Mouse (Mus musculus): ENCODE measurements at regions not wholly inside any gene's neighbourhood (a gene's known extent, or its start where the extent isn't known, plus 50 kb on each side); places are given as distances from the start of the nearest gene placed in this dataset.

GRCm38 (mm10) chr3:17789454-17790196 is 158.6 kb upstream of the Cypt12 start:
- Histone ChIP-seq H3K4me1 (replicated peaks) (peaks cover 37% of the 10 kb centered on the region), H3K27ac (peak overlapping the region; percentile 100), H3K36me3 (peaks cover 3% of the 10 kb centered on the region; the same call in 1 of the 2 replicates), H3K9me3 (no peaks in the 10 kb centered on the region), H3K9ac (peak overlapping the region; percentile 100), H3K27me3 (no peaks in the 10 kb centered on the region), H3K4me3 (peak overlapping the region; percentile 78), H3K4me2 (peak overlapping the region; percentile 99)
- under 1% methylated on average over 9 of the region's 9 CpGs for WGBS
- ATAC-seq (ENCODE audit: low FRiP score), result peak; percentile 30

GRCm38 (mm10) chr3:17790331-17790730 is 157.9 kb upstream of the Cypt12 start:
- Histone ChIP-seq H3K4me3 (peak overlapping the region; percentile 78), H3K4me1 (replicated peaks) (peaks cover 34% of the 10 kb centered on the region), H3K4me2 (peak overlapping the region; percentile 99), H3K9ac (peak overlapping the region; percentile 100), H3K27me3 (no peaks in the 10 kb centered on the region), H3K27ac (peak overlapping the region; percentile 100), H3K9me3 (no peaks in the 10 kb centered on the region), H3K36me3 (peaks cover 10% of the 10 kb centered on the region; the same call in 1 of the 2 replicates)
- 0% methylated on average over 14 of the region's 14 CpGs for WGBS
- no peak for ATAC-seq (ENCODE audit: low FRiP score)

- H3K4me1 ChIP-seq (replicated peaks), result peaks cover 31% of the 10 kb centered on the region
- H3K4me3 ChIP-seq, result peak overlapping the region; percentile 78
- H3K36me3 ChIP-seq, result peaks cover 15% of the 10 kb centered on the region; the same call in 1 of the 2 replicates
- peak overlapping the region; percentile 100 for H3K27ac ChIP-seq
- under 1% methylated on average over 12 of the region's 12 CpGs for WGBS
- no peaks in the 10 kb centered on the region for H3K9me3 ChIP-seq
- H3K4me2 ChIP-seq, result peak overlapping the region; percentile 99
- peak overlapping the region; percentile 100 for H3K9ac ChIP-seq
- H3K27me3 ChIP-seq, result no peaks in the 10 kb centered on the region
- ATAC-seq (ENCODE audit: low FRiP score), result no peak
Observed at GRCm38 (mm10) chr3:17790816-17791215, 157.4 kb upstream of the Cypt12 start.

GRCm38 (mm10) chr3:17791381-17792320 is 156.6 kb upstream of the Cypt12 start:
- Histone ChIP-seq H3K27ac (peak overlapping the region; percentile 100), H3K4me3 (peak overlapping the region; percentile 78), H3K9ac (peak overlapping the region; percentile 100), H3K9me3 (no peaks in the 10 kb centered on the region), H3K4me2 (peak overlapping the region; percentile 99), H3K36me3 (peaks cover 15% of the 10 kb centered on the region; the same call in 1 of the 2 replicates), H3K27me3 (no peaks in the 10 kb centered on the region), H3K4me1 (replicated peaks) (peaks cover 23% of the 10 kb centered on the region)
- no peak for ATAC-seq (ENCODE audit: low FRiP score)
- WGBS, result 9% methylated on average over 8 of the region's 8 CpGs

- 15% methylated on average over 2 of the region's 2 CpGs for WGBS
- Histone ChIP-seq H3K36me3 (peaks cover 15% of the 10 kb centered on the region; the same call in 1 of the 2 replicates), H3K27ac (peak overlapping the region; percentile 100), H3K4me3 (peak overlapping the region; percentile 90), H3K9me3 (no peaks in the 10 kb centered on the region), H3K4me1 (replicated peaks) (peaks cover 18% of the 10 kb centered on the region), H3K4me2 (peak overlapping the region; percentile 89), H3K27me3 (no peaks in the 10 kb centered on the region), H3K9ac (peak overlapping the region; percentile 100)
- no peak for ATAC-seq (ENCODE audit: low FRiP score)
Observed at GRCm38 (mm10) chr3:17792537-17793039, 155.6 kb upstream of the Cypt12 start.

- WGBS, result under 1% methylated on average over 24 of the region's 24 CpGs
- Histone ChIP-seq H3K27ac (peak overlapping the region; percentile 100), H3K27me3 (no peaks in the 10 kb centered on the region), H3K36me3 (peaks cover 15% of the 10 kb centered on the region; the same call in 1 of the 2 replicates), H3K4me2 (peak overlapping the region; percentile 89), H3K4me1 (replicated peaks) (peaks cover 6% of the 10 kb centered on the region), H3K9me3 (no peaks in the 10 kb centered on the region), H3K4me3 (peak overlapping the region; percentile 90), H3K9ac (peak overlapping the region; percentile 100)
- ATAC-seq (ENCODE audit: low FRiP score), result peak; percentile 70
Observed at GRCm38 (mm10) chr3:17793646-17794250, 154.5 kb upstream of the Cypt12 start.

- Histone ChIP-seq H3K4me1 (replicated peaks) (peaks cover 4% of the 10 kb centered on the region; the same call in 1 of the 2 replicates), H3K9ac (peak overlapping the region; percentile 100), H3K4me2 (peak overlapping the region; percentile 89), H3K27ac (peak overlapping the region; percentile 100), H3K9me3 (no peaks in the 10 kb centered on the region), H3K27me3 (no peaks in the 10 kb centered on the region), H3K4me3 (peak overlapping the region; percentile 90), H3K36me3 (peaks cover 15% of the 10 kb centered on the region; the same call in 1 of the 2 replicates)
- under 1% methylated on average over 46 of the region's 46 CpGs for WGBS
- peak; percentile 65 for ATAC-seq (ENCODE audit: low FRiP score)
Observed at GRCm38 (mm10) chr3:17794251-17795061, 153.8 kb upstream of the Cypt12 start.

- H3K9ac ChIP-seq, result peak overlapping the region; percentile 100
- peak overlapping the region; percentile 100 for H3K27ac ChIP-seq
- ATAC-seq (ENCODE audit: low FRiP score), result no peak
- no peaks in the 10 kb centered on the region for H3K9me3 ChIP-seq
- peak overlapping the region; percentile 90 for H3K4me3 ChIP-seq
- H3K36me3 ChIP-seq, result peaks cover 15% of the 10 kb centered on the region; the same call in 1 of the 2 replicates
- WGBS, result 7% methylated on average over 24 of the region's 24 CpGs
- H3K4me1 ChIP-seq (replicated peaks), result peaks cover 4% of the 10 kb centered on the region; the same call in 1 of the 2 replicates
- H3K27me3 ChIP-seq, result no peaks in the 10 kb centered on the region
- H3K4me2 ChIP-seq, result peak overlapping the region; percentile 89
Observed at GRCm38 (mm10) chr3:17795271-17796260, 152.6 kb upstream of the Cypt12 start.

- WGBS, result 15% methylated on average over 3 of the region's 3 CpGs
- peaks cover 15% of the 10 kb centered on the region; the same call in 1 of the 2 replicates for H3K36me3 ChIP-seq
- H3K9ac ChIP-seq, result peak overlapping the region; percentile 100
- ATAC-seq (ENCODE audit: low FRiP score), result 0 out of 2 replicates have a peak, but pooled peaks have one; percentile 2
- peaks cover 4% of the 10 kb centered on the region for H3K4me1 ChIP-seq (replicated peaks)
- H3K4me2 ChIP-seq, result peak overlapping the region; percentile 89
- no peaks in the 10 kb centered on the region for H3K27me3 ChIP-seq
- H3K4me3 ChIP-seq, result peak overlapping the region; percentile 90
- no peaks in the 10 kb centered on the region for H3K9me3 ChIP-seq
- H3K27ac ChIP-seq, result peak overlapping the region; percentile 100
Observed at GRCm38 (mm10) chr3:17796766-17797165, 151.4 kb upstream of the Cypt12 start.

- H3K4me1 ChIP-seq (replicated peaks), result peaks cover 4% of the 10 kb centered on the region
- H3K36me3 ChIP-seq, result peaks cover 15% of the 10 kb centered on the region; the same call in 1 of the 2 replicates
- peak overlapping the region; percentile 30 for H3K4me3 ChIP-seq
- no peaks in the 10 kb centered on the region for H3K27me3 ChIP-seq
- 3% methylated on average over 12 of the region's 12 CpGs for WGBS
- H3K9me3 ChIP-seq, result no peaks in the 10 kb centered on the region
- peak overlapping the region; percentile 69 for H3K9ac ChIP-seq
- peak overlapping the region; percentile 89 for H3K27ac ChIP-seq
- ATAC-seq (ENCODE audit: low FRiP score), result peak; percentile 15; the same call in 1 of the 2 replicates
- peak overlapping the region; percentile 89 for H3K4me2 ChIP-seq
Observed at GRCm38 (mm10) chr3:17798399-17798798, 149.8 kb upstream of the Cypt12 start.

Data from hindbrain, embryonic 13.5 days (tissue).